Mouse (Mus musculus) stomach, embryonic 14.5 days (tissue): ENCODE data around the gene Zfp746. TPM values are rescaled to one million over a fixed set of nuclear protein-coding genes. Genes with fewer than 3 reads are reported as not detected.
"Not testable (repeated sequence)": the region's sequence is repeated elsewhere in the genome, so short reads cannot be mapped to it uniquely, and the experiment has no call there.

Source experiments
- ATAC-seq: fragments of 200-750 bp; cut with Nextera tagmentation; 2 replicates; pipeline ENCODE4 v1.8.0; 2017; ENCODE audit warnings: low read depth, moderate TSS enrichment; ENCODE audit not compliant: insufficient number of reproducible peaks, insufficient read depth, low FRiP score
- H3K27ac ChIP-seq: fragments of 300-500 bp; sonication (generic); 2 replicates; pipeline ENCODE4 v1.5.1; 2014; ENCODE audit warnings: mild to moderate bottlenecking, low read length, moderate library complexity, mixed read lengths
- H3K27me3 ChIP-seq: fragments of 300-500 bp; sonication (generic); 2 replicates; pipeline ENCODE4 v1.6.1; 2014; ENCODE audit warnings: low read length, control low read depth, mixed read lengths; ENCODE audit not compliant: control insufficient read depth, insufficient read depth
- H3K36me3 ChIP-seq: fragments of 300-500 bp; sonication (generic); 2 replicates; pipeline ENCODE4 v1.6.1; 2014; ENCODE audit warnings: mild to moderate bottlenecking, control low read depth, low read length, moderate library complexity, mixed read lengths; ENCODE audit not compliant: control insufficient read depth, insufficient read depth
- H3K4me1 ChIP-seq: fragments of 300-500 bp; sonication (generic); 2 replicates; pipeline ENCODE4 v1.6.1; 2014; ENCODE audit warnings: low read length, control low read depth, mixed read lengths; ENCODE audit not compliant: control insufficient read depth, insufficient read depth
- H3K4me2 ChIP-seq: fragments of 300-500 bp; sonication (generic); replicated peaks from 2 replicates; pipeline ENCODE4 v1.6.1; 2014; ENCODE audit warnings: low read depth, low read length, control low read depth
- H3K4me3 ChIP-seq: fragments of 300-500 bp; sonication (generic); 2 replicates; pipeline ENCODE4 v1.5.1; 2014; ENCODE audit warnings: low read depth, low read length, control low read depth
- H3K9ac ChIP-seq: fragments of 300-500 bp; sonication (generic); replicated peaks from 2 replicates; pipeline ENCODE4 v1.6.1; 2014; ENCODE audit warnings: low read depth, mild to moderate bottlenecking, control low read depth, low read length, moderate library complexity, mixed read lengths
- H3K9me3 ChIP-seq: fragments of 300-500 bp; sonication (generic); 2 replicates; pipeline ENCODE4 v1.6.1; 2016; ENCODE audit warnings: low read depth, low read length, control low read depth; ENCODE audit not compliant: control insufficient read depth
- WGBS: fragments of 180-500 bp; shearing (Covaris S2); extraction: QIAGEN DNeasy Blood & Tissue Kit; methylation state at CpG from one replicate; pipeline ENCODE4 v1.1.7; 2014; 5-methylcytosine and 5-hydroxymethylcytosine counted together
- polyA plus RNA-seq: library from polyadenylated mRNA; unstranded; fragments of >200 nt; fragmentation: Nextera tagmentation; extraction: Ambion mirVana; gene quantifications from 2 replicates; pipeline ENCODE4 v1.2.1, GENCODE M21; 2014

Gene Zfp746
- polyA plus RNA-seq: 18.9 and 24.3 TPM in 2 replicates

DNA sequence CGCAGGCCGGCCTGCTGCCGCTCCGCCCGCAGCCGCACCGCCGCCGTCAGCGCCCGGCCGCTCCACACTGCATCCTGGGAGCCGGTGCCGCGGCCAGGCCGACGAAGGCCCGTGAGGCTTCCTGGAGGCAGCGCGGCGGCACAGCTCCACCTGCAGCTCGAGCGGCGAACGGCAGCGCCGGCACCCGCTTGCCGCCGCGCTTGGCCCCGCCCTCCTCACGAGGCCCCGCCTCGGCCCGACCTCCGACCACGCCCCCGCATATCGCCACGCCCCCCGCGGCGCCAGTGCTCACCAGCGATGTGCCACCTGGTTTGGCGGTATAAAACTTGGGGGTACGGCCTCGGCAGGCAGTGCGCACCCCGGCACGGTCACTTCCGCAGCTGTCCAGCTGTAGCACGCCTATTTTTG is at the start of gene Zfp746:
Gene Zfp746 (minus strand): TSS at position 123 of the 408 bp plus-strand sequence.
- Histone ChIP-seq H3K4me3 (peak within 1 kb of the TSS; percentile 84), H3K9me3 (no peaks in the 10 kb centered on the region), H3K36me3 (peaks cover 19% of the 10 kb centered on the region), H3K27ac (peak within 1 kb of the TSS; percentile 90), H3K4me2 (peak within 1 kb of the TSS; percentile 65), H3K9ac (peak within 1 kb of the TSS; percentile 98), H3K4me1 (peaks cover 9% of the 10 kb centered on the region), H3K27me3 (no peaks in the 10 kb centered on the region)
- ATAC-seq: peak; percentile 93
- under 1% methylated on average over 52 of the region's 53 CpGs for WGBS

DNA sequence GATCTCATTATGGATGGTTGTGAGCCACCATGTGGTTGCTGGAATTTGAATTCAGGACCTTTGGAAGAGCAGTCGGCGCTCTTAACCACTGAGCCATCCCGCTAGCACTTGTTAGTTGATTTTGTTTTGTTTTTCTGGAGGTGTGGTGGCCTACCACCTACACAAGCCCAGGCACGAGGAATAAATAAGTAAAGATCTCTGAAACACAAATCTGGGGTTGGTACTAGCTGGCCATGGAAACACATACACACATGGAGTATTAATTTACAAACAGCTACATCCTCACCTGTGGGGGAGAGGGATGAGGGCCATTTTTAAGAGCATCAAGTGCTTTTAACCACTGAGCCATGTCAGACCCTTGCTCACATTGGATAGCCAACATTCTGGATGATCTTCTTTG is 34.7 kb upstream of the Zfp746 start:
- H3K4me2 ChIP-seq, H3K27me3 ChIP-seq, H3K27ac ChIP-seq, H3K4me1 ChIP-seq, H3K9me3 ChIP-seq, H3K36me3 ChIP-seq, H3K9ac ChIP-seq, H3K4me3 ChIP-seq: not testable (repeated sequence)
- ATAC-seq: peak; percentile 88
- 76% methylated on average over 4 of the region's 4 CpGs for WGBS

DNA sequence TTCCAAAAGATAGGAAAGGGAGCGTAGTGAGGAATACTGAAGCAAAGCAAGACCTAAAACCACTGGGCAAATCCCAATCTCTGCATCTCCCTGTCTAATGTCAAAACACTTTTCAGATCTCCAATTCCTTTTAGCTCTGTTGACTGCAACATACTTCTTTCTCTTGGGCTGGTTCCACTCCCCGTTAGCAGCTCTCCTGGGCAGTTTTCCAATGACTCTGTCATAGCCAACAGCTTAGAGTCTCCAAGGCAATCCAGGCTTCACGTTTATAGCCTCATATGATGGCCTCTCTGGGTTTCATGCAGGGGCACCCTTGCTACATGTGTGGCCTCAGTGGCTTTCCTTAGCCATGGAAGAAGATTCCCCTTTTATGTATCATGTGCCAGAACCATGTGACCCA is 29.6 kb upstream of the Zfp746 start:
- H3K4me3 ChIP-seq: no peak overlapping the region
- no peak overlapping the region for H3K27ac ChIP-seq
- no peak for ATAC-seq
- 69% methylated on average over 3 of the region's 3 CpGs for WGBS
- no peak overlapping the region for H3K4me2 ChIP-seq
- H3K9ac ChIP-seq: no peak overlapping the region
- no peaks in the 10 kb centered on the region for H3K4me1 ChIP-seq
- no peaks in the 10 kb centered on the region for H3K27me3 ChIP-seq
- no peaks in the 10 kb centered on the region for H3K9me3 ChIP-seq
- H3K36me3 ChIP-seq: no peaks in the 10 kb centered on the region

DNA sequence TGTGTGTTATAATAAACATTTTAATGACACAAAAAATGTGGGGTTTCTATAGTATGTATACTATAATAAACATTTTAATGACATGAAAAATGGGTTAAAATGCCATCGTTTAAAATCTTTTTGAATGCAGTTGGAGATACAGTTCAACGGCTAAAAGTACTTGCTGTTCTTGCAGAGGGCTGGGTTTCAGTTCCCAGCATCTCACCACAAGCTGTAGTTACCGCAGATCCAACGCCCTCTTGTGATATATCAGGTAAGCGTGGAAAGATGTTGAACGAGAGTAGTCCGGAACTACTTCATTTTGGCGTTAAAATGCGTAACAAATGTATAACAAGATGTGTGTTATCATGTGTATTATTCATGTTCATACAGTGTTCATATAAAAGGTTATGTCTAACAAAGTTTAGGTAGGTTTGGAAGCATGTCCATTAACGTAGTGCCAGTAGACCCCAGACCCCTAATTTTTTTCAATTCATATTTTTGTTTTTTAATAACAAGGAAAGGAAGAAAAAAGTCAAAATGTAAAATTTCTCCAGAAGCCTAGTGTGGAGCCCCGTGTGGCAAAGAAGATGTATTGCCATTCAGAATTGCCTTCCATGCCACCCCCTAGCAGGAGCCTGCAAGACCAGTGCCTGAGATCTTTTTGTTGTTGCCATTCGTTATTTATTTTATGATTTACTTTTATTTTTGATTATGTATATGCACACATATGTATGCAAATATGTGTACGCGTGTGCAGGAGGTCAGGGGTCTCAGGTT is 743 bp upstream of the Zfp746 start:
- H3K27ac ChIP-seq: no peak overlapping the region
- H3K4me2 ChIP-seq: peak overlapping the region; percentile 65
- H3K9ac ChIP-seq: no peak overlapping the region
- H3K4me3 ChIP-seq: peak overlapping the region; percentile 84
- H3K9me3 ChIP-seq: no peaks in the 10 kb centered on the region
- H3K4me1 ChIP-seq: peaks cover 9% of the 10 kb centered on the region
- 40% methylated on average over 14 of the region's 14 CpGs for WGBS
- no peak for ATAC-seq
- peaks cover 12% of the 10 kb centered on the region for H3K36me3 ChIP-seq
- H3K27me3 ChIP-seq: no peaks in the 10 kb centered on the region

DNA sequence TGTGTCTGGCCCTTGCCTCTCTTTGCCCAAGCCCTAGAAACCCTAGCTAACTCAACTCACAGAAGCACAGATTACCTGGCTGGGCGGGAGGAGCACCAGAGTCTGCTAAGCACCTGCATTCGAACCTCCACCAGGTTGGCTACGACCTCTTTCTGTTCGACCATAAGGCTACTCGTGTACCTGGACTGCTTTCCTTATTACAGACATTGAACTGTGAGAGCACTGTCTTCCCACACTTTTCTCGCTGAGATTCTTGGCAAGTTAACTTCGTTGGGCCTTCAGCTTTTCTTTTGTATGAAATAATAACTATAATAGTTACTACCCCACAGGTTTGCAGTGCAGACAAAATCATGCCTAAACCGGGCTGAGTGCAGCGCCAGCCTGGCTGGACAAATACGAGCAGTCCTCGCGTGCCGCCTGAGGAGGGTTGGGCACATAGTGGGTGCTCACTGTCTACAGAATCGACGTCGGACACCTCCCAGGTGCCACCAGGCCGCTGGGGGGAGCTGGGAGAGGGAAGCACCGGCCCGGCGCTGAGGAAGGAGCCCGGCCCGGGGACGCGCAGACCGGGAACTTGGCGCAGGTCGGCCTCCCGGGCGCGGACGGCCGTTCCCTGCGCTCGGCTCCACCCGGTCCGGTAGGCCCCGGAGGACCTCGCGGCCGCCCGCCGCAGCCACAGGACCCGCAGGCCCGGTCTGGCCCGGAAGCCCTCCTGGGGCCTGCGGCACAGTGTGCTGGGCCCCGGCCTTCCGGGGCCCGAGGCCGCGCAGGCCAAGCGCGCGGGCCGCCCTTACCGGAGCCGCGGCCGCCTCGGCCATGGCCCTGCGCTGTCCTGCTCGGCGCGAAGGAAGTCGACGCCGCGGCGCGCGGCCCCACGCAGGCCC is 630 bp downstream of the Zfp746 start:
- H3K4me3 ChIP-seq: peak overlapping the region; percentile 84

DNA sequence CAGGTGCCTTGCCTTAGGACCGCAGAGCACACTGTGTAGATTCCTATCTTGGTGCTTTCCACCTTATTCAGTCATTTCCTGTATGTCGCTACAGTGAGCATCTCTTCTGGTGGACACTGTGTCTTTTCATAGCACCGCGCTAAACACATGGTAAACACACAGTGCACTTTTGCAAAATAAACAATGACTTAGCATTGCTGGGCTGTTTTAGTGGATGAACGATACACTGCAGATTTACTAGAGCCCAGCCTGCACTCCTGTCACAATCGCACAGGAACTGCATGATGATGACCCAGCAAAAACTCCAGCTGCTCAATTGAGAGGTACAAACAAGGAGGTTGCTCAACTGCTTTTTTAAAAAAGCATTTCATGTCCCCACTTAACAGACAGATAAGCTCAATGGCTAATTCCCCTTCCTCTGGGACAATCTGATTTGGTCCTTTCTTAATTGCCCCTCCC is 2.6 kb downstream of the Zfp746 start:
- ATAC-seq: no peak
- no peak overlapping the region for H3K9ac ChIP-seq
- no peak overlapping the region for H3K4me3 ChIP-seq
- peaks cover 9% of the 10 kb centered on the region for H3K4me1 ChIP-seq
- no peak overlapping the region for H3K4me2 ChIP-seq
- H3K27ac ChIP-seq: no peak overlapping the region
- no peaks in the 10 kb centered on the region for H3K27me3 ChIP-seq
- WGBS: 89% methylated on average over 6 of the region's 6 CpGs
- H3K9me3 ChIP-seq: no peaks in the 10 kb centered on the region
- H3K36me3 ChIP-seq: peaks cover 44% of the 10 kb centered on the region

More for the DNA sequence above, 630 bp downstream of the Zfp746 start:
- Histone ChIP-seq H3K9me3 (no peaks in the 10 kb centered on the region), H3K9ac (peak overlapping the region; percentile 98), H3K36me3 (peaks cover 26% of the 10 kb centered on the region), H3K4me2 (peak overlapping the region; percentile 65), H3K4me1 (peaks cover 9% of the 10 kb centered on the region), H3K27me3 (no peaks in the 10 kb centered on the region), H3K27ac (peak overlapping the region; percentile 90)
- ATAC-seq: peak; percentile 80
- 3% methylated on average over 43 of the region's 72 CpGs for WGBS

DNA sequence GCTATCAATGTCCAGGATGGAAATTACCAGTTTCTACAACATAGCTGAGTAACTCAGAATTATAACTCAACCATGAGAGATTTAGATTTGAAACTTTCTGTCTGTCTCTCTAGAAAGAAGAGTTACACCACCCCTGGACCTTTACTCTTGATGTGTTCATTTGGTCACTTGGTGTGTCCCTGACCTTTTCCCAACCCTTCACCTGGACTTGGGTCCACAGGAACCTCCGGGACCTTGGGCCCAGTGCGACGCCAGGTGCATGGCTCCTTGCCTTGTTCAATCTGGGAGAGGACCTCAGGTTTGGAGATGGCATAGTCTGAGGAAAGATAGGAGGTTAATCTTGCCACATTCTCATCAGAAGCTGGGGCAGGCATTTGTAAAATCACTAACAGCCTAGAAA is 4.4 kb downstream of the Zfp746 start:
- Histone ChIP-seq H3K27ac (no peak overlapping the region), H3K27me3 (no peaks in the 10 kb centered on the region), H3K4me2 (no peak overlapping the region), H3K4me3 (no peak overlapping the region), H3K36me3 (peaks cover 57% of the 10 kb centered on the region), H3K9me3 (no peaks in the 10 kb centered on the region), H3K4me1 (peaks cover 9% of the 10 kb centered on the region), H3K9ac (no peak overlapping the region)
- no peak for ATAC-seq
- 95% methylated on average over 3 of the region's 3 CpGs for WGBS

DNA sequence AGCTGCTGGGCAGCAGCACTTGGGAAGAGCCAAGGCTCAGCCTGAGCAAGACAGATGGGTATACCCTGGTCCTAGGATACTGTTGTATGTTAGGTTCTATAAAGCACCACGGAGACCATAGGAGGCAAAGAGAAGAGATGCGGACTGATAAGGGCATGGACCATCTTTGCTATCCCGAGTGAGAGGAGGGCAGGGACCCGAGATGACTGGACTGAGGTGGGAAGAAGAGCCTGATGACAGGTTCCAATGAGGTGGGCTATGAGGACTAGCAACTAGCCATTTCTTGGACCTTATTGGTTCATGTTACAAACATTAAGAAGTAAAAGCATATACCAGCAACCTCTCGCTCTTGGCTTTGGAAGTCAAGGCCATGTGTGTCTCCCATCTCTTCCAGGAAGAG is 5.4 kb downstream of the Zfp746 start:
- H3K27me3 ChIP-seq: no peaks in the 10 kb centered on the region
- no peak overlapping the region for H3K27ac ChIP-seq
- no peak overlapping the region for H3K4me3 ChIP-seq
- H3K9me3 ChIP-seq: no peaks in the 10 kb centered on the region
- H3K9ac ChIP-seq: no peak overlapping the region
- H3K4me2 ChIP-seq: no peak overlapping the region
- peaks cover 9% of the 10 kb centered on the region for H3K4me1 ChIP-seq
- no peak for ATAC-seq
- peaks cover 64% of the 10 kb centered on the region for H3K36me3 ChIP-seq
- 93% methylated on average over 5 of the region's 5 CpGs for WGBS
